ENCODE assay signal across 1 mouse cellular context in the genomic region with DNA sequence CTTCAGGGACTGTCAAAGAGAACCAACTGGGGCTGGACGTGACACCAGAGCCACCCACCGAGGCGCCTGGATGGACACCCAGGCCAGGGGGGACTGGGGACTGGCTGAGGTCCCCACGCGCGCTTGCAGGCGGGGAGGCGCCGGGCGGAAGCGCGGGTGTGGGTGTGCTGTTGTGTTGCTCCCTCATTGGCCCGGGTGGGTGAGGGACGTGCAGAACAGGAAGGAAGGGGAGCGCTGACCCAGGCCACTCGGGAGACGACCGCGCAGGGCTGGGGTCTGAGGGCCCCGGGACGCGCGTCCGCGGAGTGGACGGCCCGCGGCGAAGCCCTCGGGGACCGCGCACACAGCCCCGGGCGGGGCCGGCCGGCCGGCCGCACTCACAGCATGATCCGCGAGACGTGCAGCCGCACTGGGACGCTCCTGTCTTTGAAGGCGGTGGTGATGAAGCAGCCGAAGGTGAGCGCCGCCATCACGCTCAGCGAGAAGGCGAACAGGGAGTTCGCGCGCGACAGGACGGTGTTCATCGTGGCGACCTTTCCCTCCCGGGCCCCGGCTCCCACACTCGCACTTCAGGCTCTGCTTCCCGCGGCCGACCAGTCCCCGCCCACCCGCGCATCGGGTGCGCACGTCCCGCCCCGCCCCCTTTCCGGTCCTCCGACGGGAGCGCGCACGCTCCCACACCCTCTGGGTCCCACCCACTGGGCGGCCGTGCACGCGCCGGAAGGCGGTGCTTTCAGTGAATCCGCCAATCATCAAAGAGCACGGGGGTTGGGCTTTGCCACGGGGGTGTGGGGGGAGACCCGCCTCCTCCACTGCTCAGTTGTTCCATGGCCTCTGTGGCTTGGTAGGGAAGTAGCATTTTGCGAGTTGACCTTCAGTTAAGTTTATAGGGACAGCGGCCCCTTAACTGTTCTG.
TF ChIP-seq lines count a peak whose summit lies in the region.

A gene (plus strand): TSS at position 199 of the 915 bp plus-strand sequence.
A gene (minus strand): TSS at position 617 of the 915 bp plus-strand sequence.

TF ChIP-seq in CH12.LX, 34 proteins besides CTCF, POLR2A, EP300 and RAD21:
- TF ChIP-seq MYC (IDR thresholded peaks at IDR 0.05; ENCODE audit: low read depth, low read length), result no peak; the same call in 1 of the 2 replicates
- peak; percentile 42 for TF ChIP-seq MXI1 (IDR thresholded peaks at IDR 0.05; ENCODE audit: low read depth, low read length)
- TF ChIP-seq E2F4 (IDR thresholded peaks at IDR 0.05; ENCODE audit: insufficient replicate concordance, low read depth, low read length), result no peak
- TF ChIP-seq TBP (conservative IDR thresholded peaks at IDR 0.05; ENCODE audit: low read depth, low read length), result peak; percentile 76; the same call in 1 of the 2 replicates
- no peak; the same call in 1 of the 2 replicates for TF ChIP-seq IRF4 (IDR thresholded peaks at IDR 0.05; ENCODE audit: low read depth, low read length)
- no peak for TF ChIP-seq PAX5 (IDR thresholded peaks at IDR 0.05; ENCODE audit: low read length)
- TF ChIP-seq ELF1 (IDR thresholded peaks at IDR 0.05; ENCODE audit: low read depth, low read length), result peak; percentile 82
- no peak for TF ChIP-seq USF2 (conservative IDR thresholded peaks at IDR 0.05; ENCODE audit: low read depth, low read length)
- TF ChIP-seq UBTF (IDR thresholded peaks at IDR 0.05; ENCODE audit: low read depth, low read length), result 0 out of 2 replicates have a peak, but pooled peaks have one; percentile 75
- no peak for TF ChIP-seq JUN (IDR thresholded peaks at IDR 0.05; ENCODE audit: insufficient read depth, low read depth, low read length)
- peak; percentile 61 for TF ChIP-seq TCF12 (IDR thresholded peaks at IDR 0.05; ENCODE audit: low read depth, low read length)
- no peak for TF ChIP-seq JUND (conservative IDR thresholded peaks at IDR 0.05; ENCODE audit: low read depth, low read length)
- TF ChIP-seq CHD2 (IDR thresholded peaks at IDR 0.05; ENCODE audit: low read length), result peak; percentile 68; the same call in 1 of the 2 replicates
- TF ChIP-seq ZC3H11A (IDR thresholded peaks at IDR 0.05; ENCODE audit: low read depth, low read length), result no peak
- TF ChIP-seq MAX (IDR thresholded peaks at IDR 0.05; ENCODE audit: low read length), result no peak; the same call in 1 of the 2 replicates
- peak; percentile 20; the same call in 1 of the 2 replicates for TF ChIP-seq MEF2A (IDR thresholded peaks at IDR 0.05; ENCODE audit: borderline replicate concordance, low read depth, low read length)
- no peak for TF ChIP-seq ZNF384 (IDR thresholded peaks at IDR 0.05; ENCODE audit: low read depth, low read length)
- no peak for TF ChIP-seq ETS1 (conservative IDR thresholded peaks at IDR 0.05; ENCODE audit: low read depth, low read length)
- no peak for TF ChIP-seq SMC3 (IDR thresholded peaks at IDR 0.05; ENCODE audit: low read depth, low read length)
- TF ChIP-seq NELFE (IDR thresholded peaks at IDR 0.05; ENCODE audit: low read depth, low read length), result peak; percentile 60
- no peak for TF ChIP-seq ZKSCAN1 (IDR thresholded peaks at IDR 0.05; ENCODE audit: borderline replicate concordance, low read depth, low read length)
- no peak for TF ChIP-seq KAT2A (IDR thresholded peaks at IDR 0.05; ENCODE audit: insufficient replicate concordance, low read length)
- TF ChIP-seq RCOR1 (conservative IDR thresholded peaks at IDR 0.05; ENCODE audit: low read depth, low read length), result no peak
- peak; percentile 77 for TF ChIP-seq SIN3A (IDR thresholded peaks at IDR 0.05; ENCODE audit: low read length)
- peak; percentile 64 for TF ChIP-seq NRF1 (IDR thresholded peaks at IDR 0.05; ENCODE audit: low read depth, low read length)
- TF ChIP-seq POLR2AphosphoS2 (IDR thresholded peaks at IDR 0.05; ENCODE audit: low read depth, low read length), result no peak; the same call in 1 of the 2 replicates
- 0 out of 2 replicates have a peak, but pooled peaks have one; percentile 59 for TF ChIP-seq ZMIZ1 (IDR thresholded peaks at IDR 0.05; ENCODE audit: low read depth, low read length)
- TF ChIP-seq MAFK (IDR thresholded peaks at IDR 0.05; ENCODE audit: insufficient replicate concordance, low read length), result no peak
- TF ChIP-seq HCFC1 (IDR thresholded peaks at IDR 0.05; ENCODE audit: low read depth, low read length), result peak; percentile 61
- TF ChIP-seq BHLHE40 (IDR thresholded peaks at IDR 0.05; ENCODE audit: low read depth, low read length), result peak; percentile 23; the same call in 1 of the 2 replicates
